Mouse (Mus musculus) liver, adult 2 months (tissue): ENCODE results near the gene Ip6k2. TPM values are rescaled to one million over a fixed set of nuclear protein-coding genes. Genes with fewer than 3 reads are reported as not detected.

Experiments
- DNase-seq: peaks from one replicate; pipeline ENCODE4 v3.0.0-alpha.2; 2011; ENCODE audit warnings: low read depth, low spot score; ENCODE audit errors: extremely low read depth
- H3K27ac ChIP-seq: fragments of 200-500 bp; replicated peaks from 2 replicates; pipeline ENCODE4 v1.5.1; 2012; ENCODE audit warnings: low read depth, mild to moderate bottlenecking, control low read depth, inconsistent platforms, low read length; ENCODE audit not compliant: insufficient read depth
- H3K27me3 ChIP-seq: fragments of 200-500 bp; 2 replicates; pipeline ENCODE4 v1.6.1; 2012; ENCODE audit warnings: mild to moderate bottlenecking, moderate library complexity, low read length, inconsistent platforms; ENCODE audit not compliant: control insufficient read depth, insufficient read depth
- H3K36me3 ChIP-seq: fragments of 200-500 bp; 2 replicates; pipeline ENCODE4 v1.6.1; 2012; ENCODE audit warnings: low read length, inconsistent platforms; ENCODE audit not compliant: control insufficient read depth, insufficient read depth
- H3K4me1 ChIP-seq: fragments of 200-500 bp; 2 replicates; pipeline ENCODE4 v1.6.1; 2011; ENCODE audit warnings: low read length; ENCODE audit not compliant: control insufficient read depth, insufficient read depth
- H3K4me3 ChIP-seq: fragments of 200-500 bp; 2 replicates; pipeline ENCODE4 v1.5.1; 2011; ENCODE audit warnings: low read depth, mild to moderate bottlenecking, control low read depth, low read length, moderate library complexity; ENCODE audit not compliant: insufficient read depth
- H3K79me2 ChIP-seq: fragments of 200-500 bp; 2 replicates; pipeline ENCODE4 v1.6.1; 2012; ENCODE audit warnings: inconsistent platforms, mild to moderate bottlenecking, low read length, moderate library complexity; ENCODE audit not compliant: control insufficient read depth, insufficient read depth
- H3K9ac ChIP-seq: fragments of 200-500 bp; 2 replicates; pipeline ENCODE4 v1.6.1; 2012; ENCODE audit warnings: low read depth, mild to moderate bottlenecking, control low read depth, inconsistent platforms, low read length
- CTCF ChIP-seq: fragments of 200-500 bp; IDR thresholded peaks from 2 replicates; pipeline ENCODE4 v1.5.1; 2011; ENCODE audit warnings: low read depth, low read length, control low read depth
- POLR2A ChIP-seq: fragments of 200-500 bp; IDR thresholded peaks from 2 replicates; pipeline ENCODE4 v1.6.1; 2011; ENCODE audit warnings: low read length, control low read depth; ENCODE audit not compliant: insufficient read depth; ENCODE audit errors: extremely low read depth
- WGBS: fragments of 180-500 bp; shearing (Covaris S2); methylation state at CpG from one replicate; pipeline ENCODE4 v1.1.7; 2018; 5-methylcytosine and 5-hydroxymethylcytosine counted together
- polyA plus RNA-seq: library from polyadenylated mRNA; depleted of rRNA; stranded (reverse); fragments of >200 nt; gene quantifications from 2 replicates; pipeline ENCODE4 v1.2.3, GENCODE M21; 2012
- total RNA-seq: library from RNA; depleted of rRNA; stranded (reverse); fragments of >200 nt; gene quantifications from 2 replicates; pipeline ENCODE4 v1.2.3, GENCODE M21; 2014

The Ip6k2 gene
- total and polyA plus RNA-seq, 2 experiments: 47.1 to 78.6 TPM

GRCm38 (mm10) chr9:108754423-108754822 lies 29.2 kb upstream of the Ip6k2 start:
- Histone ChIP-seq H3K4me1 (no peaks in the 10 kb centered on the region), H3K4me3 (no peak overlapping the region), H3K27ac (no peak overlapping the region), H3K36me3 (no peaks in the 10 kb centered on the region), H3K79me2 (no peaks in the 10 kb centered on the region), H3K9ac (no peak overlapping the region), H3K27me3 (no peaks in the 10 kb centered on the region)
- TF ChIP-seq POLR2A (no peak), CTCF (no peak)
- WGBS: 84% methylated on average over 5 of the region's 5 CpGs
- DNase-seq: no peak

DNA sequence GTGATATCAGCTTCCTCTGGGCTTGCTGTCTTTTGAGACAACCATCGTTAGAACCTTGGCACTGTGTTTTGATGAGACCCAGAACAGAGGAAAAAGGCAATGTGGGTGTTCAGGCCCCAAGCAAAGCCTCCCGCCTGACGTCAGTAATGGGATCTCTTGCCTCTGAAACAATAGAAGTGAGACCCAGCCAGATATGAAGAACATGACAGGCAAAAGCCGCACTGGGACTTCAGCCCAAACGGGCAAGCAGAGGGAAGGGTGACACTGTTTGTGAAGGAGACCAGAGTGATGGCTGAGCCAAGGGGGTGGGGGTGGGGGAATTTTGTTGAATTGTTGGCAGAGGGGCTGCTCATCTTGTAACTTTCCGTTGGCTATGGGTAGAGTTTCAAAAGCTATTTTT lies 26.2 kb upstream of the Ip6k2 start:
- TF ChIP-seq CTCF: no peak
- no peak for TF ChIP-seq POLR2A
- Histone ChIP-seq H3K27ac (no peak overlapping the region), H3K9ac (no peak overlapping the region), H3K27me3 (no peaks in the 10 kb centered on the region), H3K4me3 (no peak overlapping the region), H3K79me2 (no peaks in the 10 kb centered on the region), H3K4me1 (no peaks in the 10 kb centered on the region), H3K36me3 (no peaks in the 10 kb centered on the region)
- DNase-seq: no peak
- WGBS: 80% methylated on average over 6 of the region's 6 CpGs

DNA sequence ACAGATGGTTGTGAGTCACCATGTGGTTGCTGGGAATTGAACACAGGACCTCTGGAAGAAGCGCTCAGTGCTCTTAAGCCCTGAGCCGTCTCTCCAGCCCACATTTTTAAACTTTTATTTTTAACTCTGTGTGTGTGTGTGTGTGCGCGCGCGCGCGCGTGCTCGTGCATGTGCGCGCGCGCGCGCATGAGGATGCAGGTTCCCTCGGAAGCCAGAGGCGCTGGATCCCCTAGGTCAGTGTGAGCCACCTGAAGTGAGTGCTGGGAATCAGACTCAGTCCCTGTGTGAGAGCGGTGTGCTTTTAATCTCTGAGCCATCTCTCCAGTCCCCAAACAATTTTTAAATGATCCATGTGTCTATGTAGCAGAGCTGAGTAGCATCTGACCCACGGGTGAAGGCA lies 24.5 kb upstream of the Ip6k2 start:
- 95% methylated on average over 20 of the region's 20 CpGs for WGBS
- TF ChIP-seq POLR2A (no peak), CTCF (no peak)
- H3K4me1 ChIP-seq: no peaks in the 10 kb centered on the region
- no peak overlapping the region for H3K27ac ChIP-seq
- no peaks in the 10 kb centered on the region for H3K79me2 ChIP-seq
- no peak overlapping the region for H3K4me3 ChIP-seq
- no peak for DNase-seq
- no peaks in the 10 kb centered on the region for H3K27me3 ChIP-seq
- H3K9ac ChIP-seq: no peak overlapping the region
- no peaks in the 10 kb centered on the region for H3K36me3 ChIP-seq

GRCm38 (mm10) chr9:108759805-108760204 lies 23.8 kb upstream of the Ip6k2 start:
- TF ChIP-seq POLR2A (no peak), CTCF (peak; percentile 91)
- Histone ChIP-seq H3K4me3 (no peak overlapping the region), H3K27ac (no peak overlapping the region), H3K4me1 (peaks cover 1% of the 10 kb centered on the region; the same call in 1 of the 2 replicates), H3K9ac (no peak overlapping the region), H3K36me3 (no peaks in the 10 kb centered on the region), H3K79me2 (no peaks in the 10 kb centered on the region), H3K27me3 (no peaks in the 10 kb centered on the region)
- DNase-seq: peak; percentile 68
- 78% methylated on average over 2 of the region's 2 CpGs for WGBS

GRCm38 (mm10) chr9:108761561-108761960 lies 22.0 kb upstream of the Ip6k2 start:
- no peak overlapping the region for H3K9ac ChIP-seq
- no peak overlapping the region for H3K4me3 ChIP-seq
- no peaks in the 10 kb centered on the region for H3K79me2 ChIP-seq
- no peak overlapping the region for H3K27ac ChIP-seq
- TF ChIP-seq CTCF (no peak), POLR2A (no peak)
- DNase-seq: no peak
- no peaks in the 10 kb centered on the region for H3K36me3 ChIP-seq
- peaks cover 3% of the 10 kb centered on the region; the same call in 1 of the 2 replicates for H3K4me1 ChIP-seq
- no peaks in the 10 kb centered on the region for H3K27me3 ChIP-seq

GRCm38 (mm10) chr9:108764971-108765370 lies 18.6 kb upstream of the Ip6k2 start:
- peak overlapping the region; percentile 36; the same call in 1 of the 2 replicates for H3K27ac ChIP-seq
- DNase-seq: peak; percentile 97
- no peak overlapping the region for H3K9ac ChIP-seq
- H3K4me1 ChIP-seq: peaks cover 3% of the 10 kb centered on the region; the same call in 1 of the 2 replicates
- no peaks in the 10 kb centered on the region for H3K27me3 ChIP-seq
- 19% methylated on average over 10 of the region's 10 CpGs for WGBS
- TF ChIP-seq POLR2A (no peak), CTCF (no peak)
- no peak overlapping the region for H3K4me3 ChIP-seq
- no peaks in the 10 kb centered on the region for H3K36me3 ChIP-seq
- no peaks in the 10 kb centered on the region for H3K79me2 ChIP-seq
